Mouse (Mus musculus) kidney, embryonic 15.5 days (tissue): ENCODE measurements at regions not wholly inside any gene's neighbourhood (a gene's known extent, or its start where the extent isn't known, plus 50 kb on each side); places are given as distances from the start of the nearest gene placed in this dataset.
A peak's percentile ranks its signal among the peaks of the same experiment; 100 is the strongest.

Experiments used
- ATAC-seq: fragments of 200-750 bp; cut with Nextera tagmentation; replicated peaks from 2 replicates; pipeline ENCODE4 v1.8.0; 2017; ENCODE audit warnings: moderate TSS enrichment; ENCODE audit not compliant: low FRiP score
- H3K27ac ChIP-seq: fragments of 300-500 bp; sonication (generic); 2 replicates; pipeline ENCODE4 v1.5.1; 2015; ENCODE audit warnings: mild to moderate bottlenecking, inconsistent platforms
- H3K27me3 ChIP-seq: fragments of 300-500 bp; sonication (generic); 2 replicates; pipeline ENCODE4 v1.6.1; 2015; ENCODE audit warnings: inconsistent platforms
- H3K36me3 ChIP-seq: fragments of 300-500 bp; sonication (generic); 2 replicates; pipeline ENCODE4 v1.6.1; 2015; ENCODE audit warnings: inconsistent platforms
- H3K4me1 ChIP-seq: fragments of 300-500 bp; sonication (generic); 2 replicates; pipeline ENCODE4 v1.6.1; 2015; ENCODE audit warnings: inconsistent platforms
- H3K4me2 ChIP-seq: fragments of 300-500 bp; sonication (generic); 2 replicates; pipeline ENCODE4 v1.6.1; 2015; ENCODE audit warnings: moderate library complexity, mild to moderate bottlenecking, inconsistent platforms
- H3K4me3 ChIP-seq: fragments of 300-500 bp; sonication (generic); replicated peaks from 2 replicates; pipeline ENCODE4 v1.5.1; 2015; ENCODE audit warnings: mild to moderate bottlenecking, inconsistent platforms
- H3K9ac ChIP-seq: fragments of 300-500 bp; sonication (generic); 2 replicates; pipeline ENCODE4 v1.6.1; 2015; ENCODE audit warnings: mild to moderate bottlenecking, inconsistent platforms
- H3K9me3 ChIP-seq: fragments of 300-500 bp; sonication (generic); replicated peaks from 2 replicates; pipeline ENCODE4 v1.6.1; 2016; ENCODE audit warnings: inconsistent platforms
- WGBS: fragments of 180-500 bp; shearing (Covaris S2); methylation state at CpG from one replicate; pipeline ENCODE4 v1.1.7; 2015; ENCODE audit warnings: mixed read lengths; 5-methylcytosine and 5-hydroxymethylcytosine counted together

- peak overlapping the region; percentile 93 for H3K27ac ChIP-seq
- ATAC-seq: no peak
- H3K4me3 ChIP-seq: no peak overlapping the region
- no peaks in the 10 kb centered on the region for H3K36me3 ChIP-seq
- H3K4me1 ChIP-seq: peaks cover 53% of the 10 kb centered on the region
- H3K9ac ChIP-seq: no peak overlapping the region
- H3K9me3 ChIP-seq: no peaks in the 10 kb centered on the region
- 84% methylated on average over 11 of the region's 11 CpGs for WGBS
- no peak overlapping the region for H3K4me2 ChIP-seq
- H3K27me3 ChIP-seq: no peaks in the 10 kb centered on the region
Measured at GRCm38 (mm10) chr3:37938870-37939269, 214.6 kb upstream of the Gm5148 start.

- no peaks in the 10 kb centered on the region for H3K36me3 ChIP-seq
- peaks cover 53% of the 10 kb centered on the region for H3K4me1 ChIP-seq
- no peak overlapping the region for H3K4me3 ChIP-seq
- H3K9ac ChIP-seq: no peak overlapping the region
- 0 out of 2 replicates have a peak, but pooled peaks have one; percentile 37 for ATAC-seq
- 23% methylated on average over 3 of the region's 3 CpGs for WGBS
- peak overlapping the region; percentile 93 for H3K27ac ChIP-seq
- no peaks in the 10 kb centered on the region for H3K9me3 ChIP-seq
- no peaks in the 10 kb centered on the region for H3K27me3 ChIP-seq
- H3K4me2 ChIP-seq: no peak overlapping the region
Measured at GRCm38 (mm10) chr3:37938284-37938596, 213.9 kb upstream of the Gm5148 start.

GRCm38 (mm10) chr3:37937381-37938283 lies 213.3 kb upstream of the Gm5148 start:
- H3K4me2 ChIP-seq: 0 out of 2 replicates have a peak overlapping the region, but pooled peaks have one; percentile 5
- H3K27ac ChIP-seq: peak overlapping the region; percentile 93
- H3K9ac ChIP-seq: no peak overlapping the region
- no peak overlapping the region for H3K4me3 ChIP-seq
- no peaks in the 10 kb centered on the region for H3K9me3 ChIP-seq
- no peaks in the 10 kb centered on the region for H3K27me3 ChIP-seq
- 31% methylated on average over 11 of the region's 11 CpGs for WGBS
- peaks cover 52% of the 10 kb centered on the region for H3K4me1 ChIP-seq
- ATAC-seq: no peak
- no peaks in the 10 kb centered on the region for H3K36me3 ChIP-seq

GRCm38 (mm10) chr3:37936251-37936931 lies 212.1 kb upstream of the Gm5148 start:
- Histone ChIP-seq H3K4me1 (peaks cover 50% of the 10 kb centered on the region), H3K9ac (peak overlapping the region; percentile 3; the same call in 1 of the 2 replicates), H3K36me3 (no peaks in the 10 kb centered on the region), H3K27ac (peak overlapping the region; percentile 93), H3K27me3 (no peaks in the 10 kb centered on the region), H3K9me3 (no peaks in the 10 kb centered on the region), H3K4me3 (peak overlapping the region; percentile 12; the same call in 1 of the 2 replicates), H3K4me2 (peak overlapping the region; percentile 56)
- 11% methylated on average over 12 of the region's 12 CpGs for WGBS
- peak; percentile 82 for ATAC-seq

- Histone ChIP-seq H3K27me3 (no peaks in the 10 kb centered on the region), H3K27ac (peak overlapping the region; percentile 86), H3K9me3 (no peaks in the 10 kb centered on the region), H3K9ac (no peak overlapping the region), H3K4me2 (no peak overlapping the region), H3K4me3 (no peak overlapping the region), H3K36me3 (no peaks in the 10 kb centered on the region), H3K4me1 (peaks cover 50% of the 10 kb centered on the region)
- ATAC-seq: no peak
- WGBS: 21% methylated on average over 10 of the region's 10 CpGs
Measured at GRCm38 (mm10) chr3:37934905-37935708, 210.8 kb upstream of the Gm5148 start.

GRCm38 (mm10) chr3:37934236-37934635 lies 209.9 kb upstream of the Gm5148 start:
- Histone ChIP-seq H3K4me3 (no peak overlapping the region), H3K4me2 (no peak overlapping the region), H3K27me3 (no peaks in the 10 kb centered on the region), H3K27ac (peak overlapping the region; percentile 39; the same call in 1 of the 2 replicates), H3K9ac (no peak overlapping the region), H3K9me3 (no peaks in the 10 kb centered on the region), H3K4me1 (peaks cover 49% of the 10 kb centered on the region), H3K36me3 (no peaks in the 10 kb centered on the region)
- ATAC-seq: no peak
- 83% methylated on average over 2 of the region's 2 CpGs for WGBS

GRCm38 (mm10) chr3:37928731-37929130 lies 204.4 kb upstream of the Gm5148 start:
- WGBS: 48% methylated on average over 6 of the region's 6 CpGs
- ATAC-seq: 0 out of 2 replicates have a peak, but pooled peaks have one; percentile 36
- Histone ChIP-seq H3K27me3 (no peaks in the 10 kb centered on the region), H3K9ac (no peak overlapping the region), H3K9me3 (0 out of 2 replicates have a peak, but pooled peaks cover 6% of the 10 kb centered on the region), H3K4me2 (no peak overlapping the region), H3K36me3 (no peaks in the 10 kb centered on the region), H3K4me3 (no peak overlapping the region), H3K27ac (peak overlapping the region; percentile 7; the same call in 1 of the 2 replicates), H3K4me1 (peaks cover 9% of the 10 kb centered on the region)

- Histone ChIP-seq H3K27ac (peak overlapping the region; percentile 37; the same call in 1 of the 2 replicates), H3K4me1 (peaks cover 35% of the 10 kb centered on the region), H3K4me3 (no peak overlapping the region), H3K9ac (no peak overlapping the region), H3K36me3 (no peaks in the 10 kb centered on the region), H3K27me3 (no peaks in the 10 kb centered on the region), H3K4me2 (no peak overlapping the region), H3K9me3 (no peaks in the 10 kb centered on the region)
- ATAC-seq: no peak
- WGBS: 55% methylated on average over 4 of the region's 4 CpGs
Measured at GRCm38 (mm10) chr3:37919450-37920156, 195.3 kb upstream of the Gm5148 start.

GRCm38 (mm10) chr3:37916786-37917479 lies 192.6 kb upstream of the Gm5148 start:
- H3K36me3 ChIP-seq: no peaks in the 10 kb centered on the region
- no peaks in the 10 kb centered on the region for H3K27me3 ChIP-seq
- WGBS: 8% methylated on average over 14 of the region's 14 CpGs
- H3K4me2 ChIP-seq: peak overlapping the region; percentile 19; the same call in 1 of the 2 replicates
- no peak overlapping the region for H3K4me3 ChIP-seq
- H3K9me3 ChIP-seq: no peaks in the 10 kb centered on the region
- H3K27ac ChIP-seq: peak overlapping the region; percentile 28
- H3K9ac ChIP-seq: no peak overlapping the region
- ATAC-seq: peak; percentile 84
- peaks cover 35% of the 10 kb centered on the region for H3K4me1 ChIP-seq

- H3K4me3 ChIP-seq: no peak overlapping the region
- peak overlapping the region; percentile 43 for H3K27ac ChIP-seq
- H3K9ac ChIP-seq: no peak overlapping the region
- no peaks in the 10 kb centered on the region for H3K36me3 ChIP-seq
- no peaks in the 10 kb centered on the region for H3K9me3 ChIP-seq
- 41% methylated on average over 3 of the region's 3 CpGs for WGBS
- H3K27me3 ChIP-seq: no peaks in the 10 kb centered on the region
- no peak for ATAC-seq
- no peak overlapping the region for H3K4me2 ChIP-seq
- peaks cover 35% of the 10 kb centered on the region for H3K4me1 ChIP-seq
Measured at GRCm38 (mm10) chr3:37916281-37916680, 192.0 kb upstream of the Gm5148 start.

- Histone ChIP-seq H3K36me3 (no peaks in the 10 kb centered on the region), H3K4me1 (peaks cover 33% of the 10 kb centered on the region), H3K4me3 (no peak overlapping the region), H3K9ac (no peak overlapping the region), H3K27me3 (no peaks in the 10 kb centered on the region), H3K4me2 (no peak overlapping the region), H3K27ac (no peak overlapping the region), H3K9me3 (no peaks in the 10 kb centered on the region)
- no peak for ATAC-seq
- WGBS: 58% methylated on average over 2 of the region's 2 CpGs
Measured at GRCm38 (mm10) chr3:37915673-37916072, 191.4 kb upstream of the Gm5148 start.
